Mouse (Mus musculus): Measurements from ENCODE around the gene Nit2. TPM values are rescaled to one million over a fixed set of nuclear protein-coding genes. Genes with fewer than 3 reads are reported as not detected.
"Not testable (repeated sequence)": the region's sequence is repeated elsewhere in the genome, so short reads cannot be mapped to it uniquely, and the experiment has no call there.

Gene Nit2
- polyA plus RNA-seq, 1 experiment from 2014 or later = 73.4 TPM

DNA sequence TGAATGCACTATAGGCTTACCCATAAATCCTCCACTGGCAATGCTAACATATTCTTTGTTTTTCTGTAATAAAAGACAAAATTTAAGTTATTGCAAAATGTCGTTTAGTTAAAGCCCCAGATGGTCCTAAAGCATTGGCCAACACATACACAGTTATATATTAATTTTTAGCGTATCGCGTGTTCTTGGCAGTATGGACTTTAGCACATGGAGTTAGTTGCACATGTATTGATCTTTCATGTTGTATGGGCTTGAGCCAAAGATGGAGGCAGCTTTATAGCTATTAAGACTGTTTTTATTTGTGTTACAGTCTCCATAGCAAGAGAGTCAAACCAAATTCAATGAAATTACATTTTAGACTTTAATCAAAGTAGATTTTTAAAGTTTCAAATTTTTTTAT is 19.5 kb upstream of the Nit2 start:
- Histone ChIP-seq H3K4me2 (ENCODE audit: low read depth, low read length) (no peak overlapping the region), H3K27me3 (replicated peaks; ENCODE audit: control insufficient read depth, insufficient read depth, low read length) (no peaks in the 10 kb centered on the region), H3K9me3 (ENCODE audit: control insufficient read depth, low read length) (no peaks in the 10 kb centered on the region), H3K9ac (ENCODE audit: low read depth, low read length) (no peak overlapping the region), H3K27ac (replicated peaks; ENCODE audit: low read depth, low read length) (no peak overlapping the region), H3K4me3 (ENCODE audit: low read depth, low read length) (no peak overlapping the region), H3K4me1 (ENCODE audit: control insufficient read depth, insufficient read depth, low read length) (no peaks in the 10 kb centered on the region), H3K36me3 (ENCODE audit: control insufficient read depth, insufficient read depth, low read length) (peaks cover 75% of the 10 kb centered on the region)
- DNase-seq (ENCODE audit: low spot score) = no peak
- 94% methylated on average over 4 of the region's 4 CpGs for WGBS
- ATAC-seq (ENCODE audit: low read depth) = no peak

- Histone ChIP-seq H3K4me3 (ENCODE audit: low read depth, low read length) (no peak overlapping the region), H3K4me1 (ENCODE audit: control insufficient read depth, insufficient read depth, low read length) (no peaks in the 10 kb centered on the region), H3K4me2 (ENCODE audit: low read depth, low read length) (no peak overlapping the region), H3K9me3 (ENCODE audit: control insufficient read depth, low read length) (no peaks in the 10 kb centered on the region), H3K36me3 (ENCODE audit: control insufficient read depth, insufficient read depth, low read length) (peaks cover 81% of the 10 kb centered on the region), H3K27ac (replicated peaks; ENCODE audit: low read depth, low read length) (no peak overlapping the region), H3K27me3 (replicated peaks; ENCODE audit: control insufficient read depth, insufficient read depth, low read length) (no peaks in the 10 kb centered on the region), H3K9ac (ENCODE audit: low read depth, low read length) (no peak overlapping the region)
- ATAC-seq (ENCODE audit: low read depth) (no peak), DNase-seq (ENCODE audit: low spot score) (no peak)
- WGBS = 85% methylated on average over 5 of the region's 5 CpGs
Measured at GRCm38 (mm10) chr16:57182037-57182436, 14.9 kb upstream of the Nit2 start.

- Histone ChIP-seq H3K27ac (replicated peaks; ENCODE audit: low read depth, low read length) (no peak overlapping the region), H3K36me3 (ENCODE audit: control insufficient read depth, insufficient read depth, low read length) (peaks cover 82% of the 10 kb centered on the region), H3K4me3 (ENCODE audit: low read depth, low read length) (no peak overlapping the region), H3K27me3 (replicated peaks; ENCODE audit: control insufficient read depth, insufficient read depth, low read length) (no peaks in the 10 kb centered on the region), H3K9me3 (ENCODE audit: control insufficient read depth, low read length) (no peaks in the 10 kb centered on the region), H3K4me1 (ENCODE audit: control insufficient read depth, insufficient read depth, low read length) (no peaks in the 10 kb centered on the region), H3K9ac (ENCODE audit: low read depth, low read length) (no peak overlapping the region), H3K4me2 (ENCODE audit: low read depth, low read length) (no peak overlapping the region)
- peak; percentile 64 for DNase-seq (ENCODE audit: low spot score)
- WGBS = 79% methylated on average over 11 of the region's 11 CpGs
- ATAC-seq (ENCODE audit: low read depth) = no peak
Measured at GRCm38 (mm10) chr16:57181180-57181579, 14.0 kb upstream of the Nit2 start.

DNA sequence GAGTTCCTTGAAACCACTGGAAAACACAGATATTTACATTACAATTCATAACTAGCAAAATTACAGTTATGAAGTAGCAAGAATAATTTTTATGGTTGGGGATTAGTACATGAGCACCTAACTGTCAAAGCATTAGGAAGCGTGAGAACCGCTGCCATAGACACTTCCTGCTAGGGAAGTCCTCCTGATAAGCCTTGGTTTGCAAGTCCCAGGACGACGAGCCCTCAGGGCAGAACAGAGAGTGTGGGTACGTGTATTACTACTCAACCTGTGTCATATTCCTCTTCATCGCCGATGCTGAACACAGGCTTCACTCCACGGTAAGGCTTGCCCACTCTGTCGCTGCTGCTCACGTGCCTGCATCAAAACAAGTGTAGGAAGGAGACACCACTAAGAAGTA is 10.5 kb upstream of the Nit2 start:
- Histone ChIP-seq H3K9ac (ENCODE audit: low read depth, low read length) (no peak overlapping the region), H3K27me3 (replicated peaks; ENCODE audit: control insufficient read depth, insufficient read depth, low read length) (no peaks in the 10 kb centered on the region), H3K4me2 (ENCODE audit: low read depth, low read length) (no peak overlapping the region), H3K27ac (replicated peaks; ENCODE audit: low read depth, low read length) (no peak overlapping the region), H3K4me1 (ENCODE audit: control insufficient read depth, insufficient read depth, low read length) (no peaks in the 10 kb centered on the region), H3K4me3 (ENCODE audit: low read depth, low read length) (no peak overlapping the region), H3K9me3 (ENCODE audit: control insufficient read depth, low read length) (no peaks in the 10 kb centered on the region), H3K36me3 (ENCODE audit: control insufficient read depth, insufficient read depth, low read length) (peaks cover 62% of the 10 kb centered on the region)
- no peak for DNase-seq (ENCODE audit: low spot score)
- 86% methylated on average over 10 of the region's 10 CpGs for WGBS
- no peak for ATAC-seq (ENCODE audit: low read depth)

DNA sequence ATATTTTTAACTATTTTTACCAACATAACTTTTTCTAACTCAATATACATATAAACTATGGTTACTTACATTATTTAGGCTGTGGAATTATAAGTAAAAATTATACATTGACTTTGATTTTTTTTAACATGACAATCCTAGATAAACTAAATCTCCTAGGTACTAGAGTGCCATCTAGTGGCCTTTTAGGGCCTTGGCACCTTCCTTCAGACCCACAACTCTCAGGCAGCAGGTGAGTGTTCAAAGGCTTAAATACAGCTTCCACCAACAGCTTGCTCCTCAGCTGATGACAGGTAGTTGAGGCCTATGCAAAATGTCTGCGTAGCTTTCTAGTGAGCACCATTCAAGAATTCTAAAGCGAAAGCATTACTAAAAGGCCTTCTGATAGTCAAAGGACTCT is 10.1 kb upstream of the Nit2 start:
- no peak overlapping the region for H3K4me3 ChIP-seq (ENCODE audit: low read depth, low read length)
- 67% methylated on average over 2 of the region's 2 CpGs for WGBS
- H3K9me3 ChIP-seq (ENCODE audit: control insufficient read depth, low read length) = no peaks in the 10 kb centered on the region
- H3K36me3 ChIP-seq (ENCODE audit: control insufficient read depth, insufficient read depth, low read length) = peaks cover 62% of the 10 kb centered on the region
- DNase-seq (ENCODE audit: low spot score) = peak; percentile 71
- H3K9ac ChIP-seq (ENCODE audit: low read depth, low read length) = no peak overlapping the region
- H3K4me2 ChIP-seq (ENCODE audit: low read depth, low read length) = no peak overlapping the region
- no peaks in the 10 kb centered on the region for H3K4me1 ChIP-seq (ENCODE audit: control insufficient read depth, insufficient read depth, low read length)
- H3K27me3 ChIP-seq (replicated peaks; ENCODE audit: control insufficient read depth, insufficient read depth, low read length) = no peaks in the 10 kb centered on the region
- no peak overlapping the region for H3K27ac ChIP-seq (replicated peaks; ENCODE audit: low read depth, low read length)
- no peak for ATAC-seq (ENCODE audit: low read depth)

DNA sequence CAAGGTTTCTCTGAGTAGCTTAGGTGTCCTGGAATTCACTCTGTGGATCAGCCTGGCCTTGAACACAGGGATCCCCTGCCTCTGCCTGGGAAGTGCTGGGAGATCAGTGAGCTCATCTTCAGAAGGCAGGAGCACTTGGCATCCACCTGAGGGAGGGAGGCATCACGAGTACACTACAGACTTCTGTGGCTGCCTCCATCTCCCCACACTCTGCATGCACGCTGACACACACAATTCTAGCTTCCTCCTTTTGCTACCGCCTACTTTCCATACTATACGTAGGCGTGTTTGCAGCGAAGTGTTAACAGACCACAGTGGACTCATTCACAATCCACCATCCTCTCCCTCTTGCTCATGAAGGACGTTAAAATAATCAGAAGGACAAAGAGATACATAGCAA is 9.1 kb upstream of the Nit2 start:
- Histone ChIP-seq H3K36me3 (ENCODE audit: control insufficient read depth, insufficient read depth, low read length) (peaks cover 60% of the 10 kb centered on the region), H3K27me3 (replicated peaks; ENCODE audit: control insufficient read depth, insufficient read depth, low read length) (no peaks in the 10 kb centered on the region), H3K4me2 (ENCODE audit: low read depth, low read length) (no peak overlapping the region), H3K9me3 (ENCODE audit: control insufficient read depth, low read length) (no peaks in the 10 kb centered on the region), H3K4me3 (ENCODE audit: low read depth, low read length) (no peak overlapping the region), H3K27ac (replicated peaks; ENCODE audit: low read depth, low read length) (no peak overlapping the region), H3K4me1 (ENCODE audit: control insufficient read depth, insufficient read depth, low read length) (no peaks in the 10 kb centered on the region), H3K9ac (ENCODE audit: low read depth, low read length) (no peak overlapping the region)
- WGBS = 90% methylated on average over 7 of the region's 7 CpGs
- ATAC-seq (ENCODE audit: low read depth) (no peak), DNase-seq (ENCODE audit: low spot score) (no peak)

DNA sequence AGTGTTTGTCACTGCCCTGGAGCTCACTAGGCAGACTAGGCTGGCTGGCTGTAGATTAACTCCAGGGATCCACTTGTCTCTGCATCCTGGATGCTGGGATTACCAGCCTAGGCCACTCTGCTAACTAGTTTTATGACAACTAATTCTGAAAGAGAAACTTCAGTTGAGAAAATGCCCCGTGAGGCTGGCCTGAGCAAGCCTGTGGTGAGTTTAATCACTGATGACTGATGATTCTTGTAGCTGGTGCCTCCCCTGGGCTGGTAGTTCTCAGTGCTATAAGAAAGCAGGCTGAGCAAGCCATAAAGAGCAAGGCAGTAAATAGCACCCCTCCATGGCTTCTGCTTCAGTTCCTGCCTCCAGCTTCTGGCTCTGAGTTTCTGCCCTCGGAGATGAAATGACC is 8.6 kb upstream of the Nit2 start:
- no peak overlapping the region for H3K9ac ChIP-seq (ENCODE audit: low read depth, low read length)
- H3K36me3 ChIP-seq (ENCODE audit: control insufficient read depth, insufficient read depth, low read length) = peaks cover 62% of the 10 kb centered on the region
- no peaks in the 10 kb centered on the region for H3K27me3 ChIP-seq (replicated peaks; ENCODE audit: control insufficient read depth, insufficient read depth, low read length)
- no peaks in the 10 kb centered on the region for H3K9me3 ChIP-seq (ENCODE audit: control insufficient read depth, low read length)
- ATAC-seq (ENCODE audit: low read depth) (no peak), DNase-seq (ENCODE audit: low spot score) (no peak)
- no peaks in the 10 kb centered on the region for H3K4me1 ChIP-seq (ENCODE audit: control insufficient read depth, insufficient read depth, low read length)
- no peak overlapping the region for H3K4me2 ChIP-seq (ENCODE audit: low read depth, low read length)
- no peak overlapping the region for H3K27ac ChIP-seq (replicated peaks; ENCODE audit: low read depth, low read length)
- 67% methylated on average over 2 of the region's 2 CpGs for WGBS
- H3K4me3 ChIP-seq (ENCODE audit: low read depth, low read length) = no peak overlapping the region

DNA sequence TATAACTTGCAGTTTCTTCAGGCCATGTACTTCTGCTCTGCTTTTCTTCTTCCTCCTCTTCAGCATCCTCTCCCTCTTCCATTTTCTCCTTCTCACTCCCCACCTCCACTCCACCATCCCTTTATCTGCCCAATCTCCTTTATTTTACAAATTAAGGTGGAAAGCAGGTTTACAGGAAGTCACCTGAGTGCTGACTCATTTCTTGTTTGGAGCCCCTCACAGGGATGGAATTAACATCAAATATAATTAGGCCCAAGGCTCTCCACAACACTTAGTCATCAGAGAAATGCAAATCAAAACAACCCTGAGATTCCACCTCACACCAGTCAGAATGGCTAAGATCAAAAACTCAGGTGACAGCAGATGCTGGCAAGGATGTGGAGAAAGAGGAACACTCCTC is 7.3 kb upstream of the Nit2 start:
- not testable (repeated sequence) for H3K9me3 ChIP-seq (ENCODE audit: control insufficient read depth, low read length); H3K4me3 ChIP-seq (ENCODE audit: low read depth, low read length); H3K4me2 ChIP-seq (ENCODE audit: low read depth, low read length); H3K27me3 ChIP-seq (replicated peaks; ENCODE audit: control insufficient read depth, insufficient read depth, low read length); DNase-seq (ENCODE audit: low spot score); H3K4me1 ChIP-seq (ENCODE audit: control insufficient read depth, insufficient read depth, low read length); H3K27ac ChIP-seq (replicated peaks; ENCODE audit: low read depth, low read length); H3K9ac ChIP-seq (ENCODE audit: low read depth, low read length); ATAC-seq (ENCODE audit: low read depth)
- peaks cover 61% of the 10 kb centered on the region for H3K36me3 ChIP-seq (ENCODE audit: control insufficient read depth, insufficient read depth, low read length)

DNA sequence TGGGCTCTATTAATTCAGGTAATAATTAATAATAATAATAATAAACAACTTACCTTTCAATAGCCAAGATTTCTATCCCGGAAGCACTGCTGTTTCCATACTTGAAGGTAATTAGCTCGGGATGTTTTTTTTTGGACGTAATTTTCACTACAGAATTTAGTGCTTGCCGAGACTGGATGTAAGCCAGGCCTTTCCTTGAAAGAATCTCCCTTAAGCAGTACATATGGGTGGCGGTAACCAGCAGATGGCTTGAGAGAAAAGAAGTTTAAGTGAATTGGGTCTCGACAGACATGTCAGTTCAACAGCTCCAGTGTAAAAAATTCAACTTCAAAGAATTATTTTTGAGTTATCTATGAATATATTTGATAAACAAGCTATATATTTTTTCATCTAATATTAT is 4.4 kb upstream of the Nit2 start:
- DNase-seq (ENCODE audit: low spot score) = no peak
- Histone ChIP-seq H3K4me1 (ENCODE audit: control insufficient read depth, insufficient read depth, low read length) (0 out of 2 replicates have a peak, but pooled peaks cover 3% of the 10 kb centered on the region), H3K27ac (replicated peaks; ENCODE audit: low read depth, low read length) (no peak overlapping the region), H3K4me3 (ENCODE audit: low read depth, low read length) (no peak overlapping the region), H3K36me3 (ENCODE audit: control insufficient read depth, insufficient read depth, low read length) (peaks cover 44% of the 10 kb centered on the region), H3K9me3 (ENCODE audit: control insufficient read depth, low read length) (no peaks in the 10 kb centered on the region), H3K4me2 (ENCODE audit: low read depth, low read length) (no peak overlapping the region), H3K27me3 (replicated peaks; ENCODE audit: control insufficient read depth, insufficient read depth, low read length) (no peaks in the 10 kb centered on the region), H3K9ac (ENCODE audit: low read depth, low read length) (no peak overlapping the region)
- 82% methylated on average over 6 of the region's 6 CpGs for WGBS
- no peak for ATAC-seq (ENCODE audit: low read depth)
